Mouse (Mus musculus): Measurements from ENCODE around the gene Isy1. TPM values are rescaled to one million over a fixed set of nuclear protein-coding genes. Genes with fewer than 3 reads are reported as not detected.
A peak's percentile ranks its signal among the peaks of the same experiment; 100 is the strongest.

Isy1 gene
- total RNA-seq, 2 experiments from 2014 or later: 27.6 to 31.2 TPM

- intact Hi-C loops (cut with DNase I): loop anchor here (1.0 kb wide), 1 partner anchor 36 kb away; the partner anchor contains the start of gene Copg1
Observed at GRCm38 (mm10) chr6:87850900-87851614, 12.5 kb upstream of the Isy1 start, which contains the start of gene Cnbp. Gene Cnbp (minus strand): TSS chr6:87851106.

DNA sequence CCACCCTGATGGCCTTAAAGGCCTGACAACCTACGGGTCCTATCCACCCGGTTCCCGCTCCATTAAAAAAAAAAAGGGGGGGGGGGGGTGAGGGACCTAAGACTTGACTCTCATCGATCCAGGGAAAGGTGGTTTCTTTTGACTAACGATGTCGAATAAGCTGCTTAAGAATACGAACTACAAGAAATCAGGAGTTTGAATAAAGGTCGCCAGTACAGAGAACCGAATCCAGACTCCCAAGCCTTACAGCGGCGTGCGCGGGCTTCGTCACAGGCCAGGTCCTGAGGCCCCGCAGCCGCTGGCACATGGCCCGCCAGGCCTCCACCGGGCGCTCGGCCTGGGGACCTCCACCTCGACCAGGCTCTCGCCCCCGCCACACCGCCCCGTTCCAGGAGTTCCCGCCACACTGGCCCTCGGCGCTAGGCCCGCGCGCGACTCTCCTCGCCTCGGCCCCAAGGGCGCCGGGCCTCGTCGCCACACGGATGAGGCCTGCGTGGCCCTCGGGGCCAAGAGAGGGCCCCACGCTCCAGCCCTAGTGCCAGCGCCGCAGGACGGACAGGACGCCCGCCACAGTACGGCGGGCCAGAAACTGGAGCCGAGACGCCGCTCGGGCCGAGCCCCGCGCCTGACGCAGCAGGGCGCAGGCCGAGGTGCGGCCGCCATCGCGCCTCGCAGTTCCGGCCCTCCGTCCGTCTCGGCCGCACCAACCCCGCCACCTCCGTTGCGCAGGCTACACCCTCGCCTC, 11.7 kb upstream of the Isy1 start:
- intact Hi-C loops (cut with DNase I): no loop called here

More at GRCm38 (mm10) chr6:87850900-87851614, 12.5 kb upstream of the Isy1 start, which contains the start of gene Cnbp:
- peak; percentile 98 to 99 for DNase-seq (ENCODE audit: low spot score in 2 of 2)

GRCm38 (mm10) chr6:87849780-87850154, 11.2 kb upstream of the Isy1 start:
- intact Hi-C loops (cut with DNase I): no loop called here
- no peak for DNase-seq (ENCODE audit: low spot score in 2 of 2)

More for the DNA sequence above, 11.7 kb upstream of the Isy1 start:
- peak in 1 of 2 experiments; percentile 18 for DNase-seq (ENCODE audit: low spot score in 2 of 2)

DNA sequence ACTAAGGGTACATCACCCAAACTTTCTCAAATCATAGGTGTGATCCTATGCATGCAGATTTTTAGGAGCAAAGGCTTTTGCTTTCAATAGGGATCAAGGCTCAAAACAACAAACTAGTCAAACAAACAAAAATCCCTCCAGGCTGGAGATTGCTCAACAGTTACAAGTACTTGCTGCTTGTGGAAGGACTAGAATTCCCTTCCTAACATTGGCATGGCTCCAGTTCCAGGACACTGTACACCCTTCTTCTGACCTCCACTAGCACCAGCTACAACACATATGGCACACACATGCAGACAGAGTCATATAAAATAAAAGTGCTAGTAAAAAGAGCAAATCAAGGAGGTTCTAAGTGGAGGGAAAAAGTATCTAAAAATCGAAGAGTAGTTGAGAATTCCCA, 8.2 kb upstream of the Isy1 start:
- DNase-seq (ENCODE audit: low spot score in 2 of 2): no peak
- intact Hi-C loops (cut with DNase I): no loop called here

- intact Hi-C loops (cut with DNase I): no loop called here
- DNase-seq (ENCODE audit: low spot score in 2 of 2): no peak
Observed at GRCm38 (mm10) chr6:87845031-87845695, 6.6 kb upstream of the Isy1 start.

DNA sequence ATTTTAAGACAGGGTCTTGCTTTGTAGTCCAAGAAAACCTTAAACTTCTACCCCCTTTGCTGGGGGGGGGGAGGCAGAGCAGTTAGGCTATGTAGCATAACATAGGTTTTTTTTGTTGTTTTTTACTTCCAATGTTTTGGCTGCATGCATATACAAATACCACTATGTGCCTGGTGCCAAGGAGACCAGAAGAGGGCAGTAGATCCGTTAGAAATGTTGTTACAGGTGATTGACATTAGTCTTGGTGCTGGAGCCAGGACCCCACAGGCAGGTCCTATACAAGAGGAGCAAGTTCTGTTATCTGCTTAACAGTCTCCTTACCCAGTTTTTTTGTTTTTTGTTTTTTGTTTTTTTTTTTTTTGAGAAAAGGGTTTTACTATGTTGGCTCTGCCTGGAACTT, 3.7 kb upstream of the Isy1 start:
- DNase-seq (ENCODE audit: low spot score in 2 of 2): no peak
- intact Hi-C loops (cut with DNase I): no loop called here

GRCm38 (mm10) chr6:87841635-87842034, 3.0 kb upstream of the Isy1 start:
- intact Hi-C loops (cut with DNase I): no loop called here
- DNase-seq (ENCODE audit: low spot score in 2 of 2): no peak

DNA sequence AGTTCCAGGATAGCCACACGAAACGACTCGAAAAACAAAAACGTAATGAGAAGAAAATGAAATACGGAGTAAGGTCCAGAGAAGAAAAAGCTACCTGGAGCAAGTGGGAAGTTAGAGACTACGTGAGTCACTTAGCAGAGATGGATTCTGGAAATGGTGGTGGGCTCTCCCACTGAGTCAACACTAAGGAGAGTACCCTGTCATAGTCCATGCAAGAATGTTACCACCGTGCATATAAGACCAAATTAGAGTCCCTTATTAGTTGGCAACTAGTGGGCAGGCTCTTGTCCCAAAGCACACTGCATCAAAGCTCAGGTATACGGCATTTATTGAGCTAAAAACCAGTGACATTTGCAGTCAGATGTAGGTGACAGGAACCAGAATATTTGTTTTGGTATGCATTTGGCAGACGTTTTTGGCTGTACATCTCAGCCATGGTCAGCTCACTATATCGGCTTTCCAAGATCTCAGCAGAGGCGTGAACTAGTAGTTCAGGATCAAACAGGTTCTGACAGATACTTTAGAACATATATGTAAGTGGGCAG, 1.3 kb upstream of the Isy1 start:
- intact Hi-C loops (cut with DNase I): loop anchor here (2.0 kb wide), 1 partner anchor 47 kb away; the partner anchor contains the start of gene Copg1
- DNase-seq (ENCODE audit: low spot score in 2 of 2): no peak

DNA sequence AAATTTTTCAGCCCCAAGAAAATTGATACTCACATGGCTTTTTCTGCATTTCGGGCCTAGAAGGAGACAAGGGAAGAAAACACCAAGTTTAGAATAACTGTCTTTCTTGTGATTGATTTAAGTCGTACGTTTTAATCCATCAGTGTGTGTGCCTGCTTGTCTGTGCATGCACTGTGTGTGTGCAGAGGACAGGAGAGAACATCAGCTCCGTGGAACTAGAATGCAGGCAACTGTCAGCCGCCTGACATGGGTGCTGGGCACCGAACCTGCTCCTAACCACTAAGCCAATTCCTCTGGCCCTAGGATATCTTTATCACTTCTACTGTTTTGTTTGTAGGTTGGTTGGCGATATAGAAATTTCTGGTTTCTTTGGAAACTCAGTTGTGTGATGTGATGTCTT, 2.9 kb downstream of the Isy1 start, which contains the start of gene Gm45140:
Gm45140 (minus strand) TSS at position 101 of the 400 bp plus-strand sequence.
- intact Hi-C loops (cut with DNase I): no loop called here
- DNase-seq (ENCODE audit: low spot score in 2 of 2): no peak

DNA sequence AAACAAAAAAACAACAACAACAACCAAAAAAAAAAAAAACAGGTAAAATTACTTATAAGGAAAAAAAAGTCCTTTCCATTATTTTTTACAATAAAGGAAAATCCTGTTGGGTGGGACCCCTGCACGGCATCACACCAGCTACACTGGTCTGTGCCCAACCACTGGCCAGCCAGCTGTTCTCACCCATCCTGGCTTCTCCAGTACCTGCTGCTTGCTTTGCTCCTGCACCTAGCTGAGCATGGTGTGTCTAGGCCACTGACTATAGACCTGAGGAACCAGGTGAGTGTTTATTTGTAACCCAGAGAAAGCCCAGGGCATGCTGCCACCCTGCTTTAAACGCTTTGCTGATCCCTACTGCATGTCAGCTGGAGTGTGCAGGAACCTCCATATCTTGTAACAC, 18.2 kb downstream of the Isy1 start:
- DNase-seq (ENCODE audit: low spot score in 2 of 2): no peak
- intact Hi-C loops (cut with DNase I): no loop called here

GRCm38 (mm10) chr6:87814486-87814885, 24.1 kb downstream of the Isy1 start:
- no peak for DNase-seq (ENCODE audit: low spot score in 2 of 2)
- intact Hi-C loops (cut with DNase I): no loop called here

DNA sequence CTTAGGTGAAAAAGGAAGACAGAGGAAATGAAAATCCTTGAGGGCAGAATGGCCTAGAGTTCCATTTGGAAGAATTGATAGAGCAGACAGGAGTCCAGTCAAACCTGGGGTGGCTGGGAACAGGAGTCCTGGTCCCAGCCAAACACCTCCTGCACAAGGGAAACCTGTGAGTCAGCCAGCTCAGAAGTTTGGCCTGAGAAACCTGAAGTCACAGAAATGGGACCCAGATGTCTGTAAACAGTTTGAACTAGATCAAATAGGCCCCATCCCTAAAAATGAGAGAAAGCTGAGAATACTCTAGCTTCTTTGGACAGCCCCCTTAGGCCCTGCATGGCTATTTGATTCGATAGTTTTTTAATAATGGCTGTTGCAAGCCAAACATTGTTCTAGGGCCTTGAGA, 25.9 kb downstream of the Isy1 start:
- no peak for DNase-seq (ENCODE audit: low spot score in 2 of 2)
- intact Hi-C loops (cut with DNase I): no loop called here

DNA sequence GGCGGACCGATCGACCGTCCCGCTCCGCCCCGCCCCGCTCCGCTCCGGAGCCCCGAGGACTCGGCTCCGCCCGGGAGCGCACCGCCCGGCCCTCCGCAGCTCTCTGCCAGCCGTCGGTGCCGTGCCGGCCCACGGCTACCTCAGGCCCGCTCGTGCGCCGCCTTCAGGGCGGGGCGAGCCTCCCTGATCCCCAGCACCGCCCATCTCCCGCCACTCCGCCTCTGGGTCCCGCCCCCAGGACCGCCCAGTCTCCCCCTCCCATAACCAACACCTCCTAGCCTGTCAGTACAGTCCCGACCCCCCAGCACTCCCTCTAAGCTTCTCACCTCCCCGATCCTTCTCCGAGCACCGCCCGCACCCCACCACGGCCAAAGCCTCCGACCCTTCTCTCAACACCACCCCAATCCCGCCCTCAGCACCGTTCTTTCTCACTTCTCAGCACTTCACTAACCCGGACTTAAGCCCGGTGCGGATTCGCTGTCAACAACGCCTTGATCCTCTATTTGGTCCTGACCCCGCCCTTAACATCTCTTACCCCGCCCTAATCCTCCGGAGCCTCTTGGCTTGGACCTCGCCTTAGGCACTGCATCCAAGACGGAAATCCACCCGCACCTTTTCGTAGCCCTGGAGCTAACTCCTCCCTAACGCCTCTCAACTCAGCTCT, 26.8 kb downstream of the Isy1 start, which contains the start of gene Rab43:
Rab43 (minus strand) TSS at position 490 of the 664 bp plus-strand sequence.
- intact Hi-C loops (cut with DNase I): no loop called here
- DNase-seq (ENCODE audit: low spot score in 2 of 2): peak; percentile 88 to 93

- intact Hi-C loops (cut with DNase I): no loop called here
- peak; percentile 54 to 56 for DNase-seq (ENCODE audit: low spot score in 2 of 2)
Observed at GRCm38 (mm10) chr6:87810713-87811669, 27.6 kb downstream of the Isy1 start.

- no peak for DNase-seq (ENCODE audit: low spot score in 2 of 2)
- intact Hi-C loops (cut with DNase I): no loop called here
Observed at GRCm38 (mm10) chr6:87810311-87810710, 28.3 kb downstream of the Isy1 start.

GRCm38 (mm10) chr6:87809651-87810161, 28.9 kb downstream of the Isy1 start:
- intact Hi-C loops (cut with DNase I): no loop called here
- DNase-seq (ENCODE audit: low spot score in 2 of 2): no peak

DNA sequence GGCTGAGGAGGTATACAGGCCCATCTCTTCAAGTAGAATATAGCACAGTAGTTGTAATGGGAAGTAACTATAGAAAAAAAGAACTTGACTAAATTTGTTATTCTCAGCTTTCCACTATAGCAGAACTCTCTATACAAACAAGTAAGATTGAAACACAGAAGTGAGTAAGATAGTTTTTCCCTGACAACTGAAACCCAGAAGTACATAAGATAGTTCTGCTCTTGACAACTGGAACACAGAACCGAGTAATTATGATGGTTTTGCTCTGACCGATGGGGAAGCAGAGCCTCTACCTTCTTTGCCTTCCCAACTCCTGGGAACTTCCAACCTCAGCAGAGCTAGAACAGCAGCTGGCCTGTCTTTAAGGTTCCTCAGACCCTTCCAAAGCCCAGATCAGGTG, 29.5 kb downstream of the Isy1 start:
- DNase-seq (ENCODE audit: low spot score in 2 of 2): no peak
- intact Hi-C loops (cut with DNase I): no loop called here

- intact Hi-C loops (cut with DNase I): no loop called here
- no peak for DNase-seq (ENCODE audit: low spot score in 2 of 2)
Observed at GRCm38 (mm10) chr6:87808521-87808920, 30.1 kb downstream of the Isy1 start.
